Mouse (Mus musculus) myocyte (in vitro differentiated cells): ENCODE results near the gene Phf12. TPM values are rescaled to one million over a fixed set of nuclear protein-coding genes. Genes with fewer than 3 reads are reported as not detected.

Experiments
- H3K27me3 ChIP-seq: one replicate; pipeline ENCODE4 v1.6.1; 2011; ENCODE audit not compliant: control insufficient read depth, insufficient read depth, insufficient read length
- H3K36me3 ChIP-seq: one replicate; pipeline ENCODE4 v1.6.1; 2011; ENCODE audit not compliant: control insufficient read depth, insufficient read depth
- H3K4me2 ChIP-seq: one replicate; pipeline ENCODE4 v1.6.1; 2011; ENCODE audit warnings: low read depth, control low read depth
- H3K4me3 ChIP-seq: one replicate; pipeline ENCODE4 v1.5.1; 2011; ENCODE audit warnings: mild to moderate bottlenecking, control low read depth, moderate library complexity
- H3K79me2 ChIP-seq: one replicate; pipeline ENCODE4 v1.6.1; 2011; ENCODE audit not compliant: control insufficient read depth, insufficient read depth
- H3ac ChIP-seq: one replicate; pipeline ENCODE4 v1.6.1; 2011; ENCODE audit not compliant: control insufficient read depth, insufficient read length
- CEBPB ChIP-seq: IDR thresholded peaks from 2 replicates; pipeline ENCODE4 v1.6.1; 2011; ENCODE audit warnings: mild to moderate bottlenecking, moderate library complexity; ENCODE audit not compliant: poor library complexity, insufficient read depth, severe bottlenecking
- E2F4 ChIP-seq: IDR thresholded peaks from one replicate; pipeline ENCODE4 v1.6.1; 2011; ENCODE audit warnings: mild to moderate bottlenecking, control low read depth, moderate library complexity; ENCODE audit not compliant: insufficient read depth
- MAX ChIP-seq: IDR thresholded peaks from one replicate; pipeline ENCODE4 v1.6.1; 2011; ENCODE audit warnings: low read depth, mild to moderate bottlenecking, control low read depth
- MYOD1 ChIP-seq, 3 experiments: IDR thresholded peaks; one replicate each; pipeline ENCODE4 v1.6.1; 2011; ENCODE audit warnings: control low read depth in 2 of 3, low read depth in 2 of 3, mild to moderate bottlenecking in 2 of 3, moderate library complexity in 1 of 3; ENCODE audit not compliant: insufficient read length in 2 of 3, control insufficient read depth in 1 of 3
- MYOG ChIP-seq, 3 experiments: IDR thresholded peaks; one replicate each; pipeline ENCODE4 v1.6.1; 2011; ENCODE audit warnings: control low read depth in 2 of 3, low read depth in 2 of 3, mild to moderate bottlenecking in 2 of 3; ENCODE audit not compliant: insufficient read length in 2 of 3, control insufficient read depth in 1 of 3, insufficient read depth in 1 of 3
- POLR2A ChIP-seq: IDR thresholded peaks from one replicate; pipeline ENCODE4 v1.6.1; 2011; ENCODE audit warnings: low read depth, mild to moderate bottlenecking, control low read depth, moderate library complexity; ENCODE audit not compliant: insufficient read length
- POLR2AphosphoS2 ChIP-seq: IDR thresholded peaks from one replicate; pipeline ENCODE4 v1.6.1; 2011; ENCODE audit warnings: low read depth, control low read depth; ENCODE audit not compliant: insufficient read length
- REST ChIP-seq: IDR thresholded peaks from one replicate; pipeline ENCODE4 v1.6.1; 2011; ENCODE audit warnings: mild to moderate bottlenecking, control low read depth, moderate library complexity; ENCODE audit not compliant: insufficient read depth, insufficient read length
- SRF ChIP-seq: IDR thresholded peaks from one replicate; pipeline ENCODE4 v1.6.1; 2011; ENCODE audit warnings: low read depth; ENCODE audit not compliant: control insufficient read depth, insufficient read length
- TCF12 ChIP-seq: IDR thresholded peaks from one replicate; pipeline ENCODE4 v1.6.1; 2011; ENCODE audit warnings: mild to moderate bottlenecking, control low read depth; ENCODE audit not compliant: poor library complexity, insufficient read depth, severe bottlenecking
- TCF3 ChIP-seq: IDR thresholded peaks from one replicate; pipeline ENCODE4 v1.6.1; 2011; ENCODE audit warnings: low read depth, control low read depth; ENCODE audit not compliant: insufficient read length
- USF1 ChIP-seq: IDR thresholded peaks from one replicate; pipeline ENCODE4 v1.6.1; 2011; ENCODE audit warnings: low read depth, mild to moderate bottlenecking, control low read depth, moderate library complexity
- polyA plus RNA-seq: library from polyadenylated mRNA; unstranded; fragments of >200 nt; fragmentation: generic; extraction: Trizol; gene quantifications from one replicate; pipeline ENCODE4 v1.2.1, GENCODE M21; 2012; ENCODE audit warnings: missing spikeins

Gene Phf12
- polyA plus RNA-seq, 1 experiment: 22.2 TPM

DNA sequence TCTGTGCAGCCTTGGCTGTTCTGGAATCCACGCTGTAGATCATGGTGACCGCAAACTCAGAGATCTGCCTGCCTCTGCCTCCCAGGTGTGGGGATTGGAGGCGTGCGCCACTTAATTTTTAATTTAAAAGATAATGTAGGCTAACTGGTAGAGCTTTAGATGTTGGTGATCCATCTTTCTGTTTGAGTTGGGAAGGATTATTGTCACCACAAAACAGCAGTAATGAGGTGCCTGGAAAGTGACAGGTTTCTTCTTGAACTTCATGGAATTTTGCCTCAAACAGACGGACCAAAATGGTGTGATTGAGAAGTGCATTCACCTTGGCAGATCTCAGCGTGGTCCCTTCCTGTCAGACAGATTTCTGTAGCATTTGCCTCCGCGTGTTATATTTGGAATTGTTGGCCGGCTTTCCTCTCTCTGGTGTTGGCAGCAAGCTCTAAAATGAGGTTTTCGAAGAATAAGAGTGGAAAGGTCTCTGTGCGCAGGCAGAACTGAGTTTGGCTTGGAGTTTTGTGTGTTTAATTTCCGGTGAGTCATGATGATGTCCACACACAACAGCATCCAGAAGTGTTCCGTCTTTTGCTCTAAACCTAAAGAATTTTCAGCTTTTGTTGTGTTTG lies 6.6 kb downstream of the Phf12 start:
- TF ChIP-seq MYOD1 (IDR thresholded peaks at IDR 0.05; ENCODE audit: control insufficient read depth in 1 of 3, insufficient read length in 2 of 3, low read depth in 2 of 3) (no peak), POLR2AphosphoS2 (no peak), CEBPB (no peak), TCF12 (no peak), TCF3 (no peak), POLR2A (no peak), MYOG (IDR thresholded peaks at IDR 0.05; ENCODE audit: control insufficient read depth in 1 of 3, insufficient read depth in 1 of 3, insufficient read length in 2 of 3, low read depth in 2 of 3) (no peak), SRF (no peak), USF1 (no peak), MAX (no peak), E2F4 (no peak), REST (no peak)
- H3K4me3 ChIP-seq: no peak overlapping the region
- peaks cover 98% of the 10 kb centered on the region for H3K79me2 ChIP-seq
- H3K4me2 ChIP-seq: no peak overlapping the region
- H3K36me3 ChIP-seq: peaks cover 35% of the 10 kb centered on the region
- H3ac ChIP-seq: no peak overlapping the region
- H3K27me3 ChIP-seq: no peaks in the 10 kb centered on the region

- H3K27me3 ChIP-seq: no peaks in the 10 kb centered on the region
Observed at GRCm38 (mm10) chr11:77995556-77995955, 13.0 kb downstream of the Phf12 start.

GRCm38 (mm10) chr11:78006446-78006845 lies 23.9 kb downstream of the Phf12 start:
- Histone ChIP-seq H3K4me3 (no peak overlapping the region), H3K36me3 (peaks cover 40% of the 10 kb centered on the region), H3ac (no peak overlapping the region), H3K4me2 (no peak overlapping the region), H3K27me3 (no peaks in the 10 kb centered on the region), H3K79me2 (peaks cover 55% of the 10 kb centered on the region)
- TF ChIP-seq REST: no peak
- no peak for TF ChIP-seq TCF3
- no peak for TF ChIP-seq POLR2AphosphoS2
- no peak for TF ChIP-seq TCF12
- no peak for TF ChIP-seq POLR2A
- TF ChIP-seq MAX: no peak
- TF ChIP-seq CEBPB: no peak
- TF ChIP-seq MYOD1 (IDR thresholded peaks at IDR 0.05; ENCODE audit: control insufficient read depth in 1 of 3, insufficient read length in 2 of 3, low read depth in 2 of 3): no peak
- no peak for TF ChIP-seq MYOG (IDR thresholded peaks at IDR 0.05; ENCODE audit: control insufficient read depth in 1 of 3, insufficient read depth in 1 of 3, insufficient read length in 2 of 3, low read depth in 2 of 3)
- TF ChIP-seq E2F4: no peak
- TF ChIP-seq SRF: no peak
- TF ChIP-seq USF1: no peak

More at GRCm38 (mm10) chr11:77995556-77995955, 13.0 kb downstream of the Phf12 start:
- Histone ChIP-seq H3ac (no peak overlapping the region), H3K36me3 (peaks cover 22% of the 10 kb centered on the region), H3K4me3 (no peak overlapping the region), H3K79me2 (peaks cover 92% of the 10 kb centered on the region), H3K4me2 (no peak overlapping the region)
- no peak for TF ChIP-seq MYOD1 (IDR thresholded peaks at IDR 0.05; ENCODE audit: control insufficient read depth in 1 of 3, insufficient read length in 2 of 3, low read depth in 2 of 3)
- no peak for TF ChIP-seq TCF3
- no peak for TF ChIP-seq E2F4
- TF ChIP-seq MYOG (IDR thresholded peaks at IDR 0.05; ENCODE audit: control insufficient read depth in 1 of 3, insufficient read depth in 1 of 3, insufficient read length in 2 of 3, low read depth in 2 of 3): no peak
- no peak for TF ChIP-seq REST
- no peak for TF ChIP-seq POLR2AphosphoS2
- no peak for TF ChIP-seq POLR2A
- TF ChIP-seq USF1: no peak
- no peak for TF ChIP-seq TCF12
- TF ChIP-seq SRF: no peak

DNA sequence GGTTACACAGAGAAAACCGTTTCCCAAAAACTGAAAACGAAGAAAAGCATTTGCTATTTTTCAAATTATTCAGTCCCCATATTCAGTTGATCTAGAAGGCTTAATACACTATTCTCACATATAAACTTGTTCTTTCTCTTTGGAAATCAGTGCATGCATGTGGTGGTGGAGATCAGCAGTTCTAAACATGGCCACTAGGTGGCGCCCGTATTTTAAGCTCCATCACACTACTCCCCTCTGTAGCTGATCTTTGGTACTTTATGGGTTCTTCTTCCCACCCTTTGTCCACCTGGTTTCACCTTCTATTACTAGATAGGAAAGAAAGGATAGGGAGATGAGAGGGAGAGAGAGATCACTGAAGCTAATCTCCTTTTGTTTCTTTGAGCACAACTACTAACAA lies 37.1 kb downstream of the Phf12 start:
- H3K79me2 ChIP-seq: no peaks in the 10 kb centered on the region
- no peak overlapping the region for H3K4me3 ChIP-seq
- no peaks in the 10 kb centered on the region for H3K27me3 ChIP-seq
- H3K36me3 ChIP-seq: peaks cover 80% of the 10 kb centered on the region
- TF ChIP-seq POLR2AphosphoS2: no peak
- TF ChIP-seq TCF12: no peak
- TF ChIP-seq SRF: no peak
- no peak for TF ChIP-seq MYOG (IDR thresholded peaks at IDR 0.05; ENCODE audit: control insufficient read depth in 1 of 3, insufficient read depth in 1 of 3, insufficient read length in 2 of 3, low read depth in 2 of 3)
- no peak for TF ChIP-seq REST
- TF ChIP-seq CEBPB: no peak
- no peak for TF ChIP-seq POLR2A
- no peak for TF ChIP-seq USF1
- no peak for TF ChIP-seq E2F4
- no peak for TF ChIP-seq MAX
- no peak for TF ChIP-seq TCF3
- TF ChIP-seq MYOD1 (IDR thresholded peaks at IDR 0.05; ENCODE audit: control insufficient read depth in 1 of 3, insufficient read length in 2 of 3, low read depth in 2 of 3): no peak
- H3ac ChIP-seq: no peak overlapping the region
- no peak overlapping the region for H3K4me2 ChIP-seq

DNA sequence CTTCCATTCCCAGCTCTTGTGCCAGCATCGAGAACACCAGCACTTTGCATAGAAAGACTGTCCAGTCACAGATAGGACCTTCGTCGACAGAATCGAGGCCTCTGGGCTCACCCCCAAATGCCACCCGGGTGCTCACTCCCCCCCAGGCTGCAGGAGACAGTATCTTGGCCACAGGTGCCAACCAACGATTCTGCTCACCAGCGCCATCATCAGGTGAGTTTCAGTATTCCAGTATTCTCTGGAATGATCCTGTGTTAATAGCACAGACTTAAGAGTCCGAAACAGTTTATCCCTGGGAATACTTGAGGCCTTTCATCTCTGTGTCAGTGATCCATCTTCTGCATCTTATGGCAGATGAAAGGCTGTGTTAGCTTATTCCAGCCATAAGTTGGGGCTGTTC lies 41.1 kb downstream of the Phf12 start:
- Histone ChIP-seq H3K4me3 (no peak overlapping the region), H3K36me3 (peaks cover 77% of the 10 kb centered on the region), H3ac (no peak overlapping the region), H3K27me3 (no peaks in the 10 kb centered on the region), H3K4me2 (no peak overlapping the region), H3K79me2 (no peaks in the 10 kb centered on the region)
- TF ChIP-seq CEBPB (no peak), E2F4 (no peak), USF1 (no peak), TCF12 (no peak), MYOD1 (IDR thresholded peaks at IDR 0.05; ENCODE audit: control insufficient read depth in 1 of 3, insufficient read length in 2 of 3, low read depth in 2 of 3) (no peak), MYOG (IDR thresholded peaks at IDR 0.05; ENCODE audit: control insufficient read depth in 1 of 3, insufficient read depth in 1 of 3, insufficient read length in 2 of 3, low read depth in 2 of 3) (no peak)
